Mouse (Mus musculus): ENCODE measurements around the gene Rnft1. TPM values are rescaled to one million over a fixed set of nuclear protein-coding genes. Genes with fewer than 3 reads are reported as not detected.
A peak's percentile ranks its signal among the peaks of the same experiment; 100 is the strongest.

Gene Rnft1
- total RNA-seq (2014; fragmentation: Nextera tagmentation) = 18.7 and 21.9 TPM in 2 replicates
- 18.8 and 20.5 TPM in 2 replicates for total RNA-seq (2017)
- 4.4 and 7.3 TPM in 2 replicates for polyA plus RNA-seq (2012)

DNA sequence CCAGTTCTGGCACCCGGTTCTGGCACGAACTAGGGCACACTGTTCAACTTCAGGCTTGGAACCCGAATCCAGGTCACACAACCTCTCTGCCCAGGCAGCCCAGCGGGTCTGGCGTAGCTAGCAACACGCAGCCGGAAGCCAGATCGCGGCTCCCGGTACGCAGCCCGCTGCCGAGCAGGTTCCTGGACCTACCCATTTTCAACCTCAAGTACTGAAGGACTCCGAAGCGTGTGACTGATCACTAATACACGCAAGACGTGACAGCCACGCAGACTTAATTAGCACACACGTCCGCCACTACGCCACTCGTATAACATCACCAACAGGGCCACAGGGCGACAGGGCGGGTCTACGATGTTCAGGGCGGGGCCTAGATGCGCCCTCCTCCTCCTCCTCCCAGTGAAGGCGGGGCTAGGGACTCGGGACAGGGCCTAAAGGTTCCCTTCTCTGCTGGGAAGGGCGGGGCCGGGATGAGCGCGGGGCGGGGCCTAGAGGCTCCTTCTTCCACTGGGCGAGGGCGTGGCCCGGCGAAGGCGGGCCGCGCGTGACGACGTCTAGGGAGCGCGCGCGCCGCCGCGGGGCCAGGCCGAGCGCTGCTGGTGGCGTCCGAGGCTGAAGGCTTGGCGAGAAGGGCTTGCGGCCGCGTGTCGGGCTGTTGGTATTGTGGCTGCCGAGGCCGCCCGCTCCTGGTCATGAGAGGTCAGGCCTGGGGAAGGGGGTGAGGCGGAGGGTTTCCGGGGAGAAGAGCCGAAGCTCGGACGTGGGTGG lies at the start of gene Rnft1:
Rnft1 (plus strand) TSS at position 557 of the 768 bp plus-strand sequence.
- Histone ChIP-seq H3K27me3 (ENCODE audit: insufficient read depth, low read length) (peaks cover 12% of the 10 kb centered on the region), H3K4me1 (ENCODE audit: insufficient read depth, low read depth, low read length) (peaks cover 11% of the 10 kb centered on the region), H3K4me3 (ENCODE audit: low read depth, low read length) (peak within 1 kb of the TSS; percentile 83), H3K36me3 (replicated peaks) (peaks cover 19% of the 10 kb centered on the region), H3K9me3 (replicated peaks) (no peaks in the 10 kb centered on the region)
- no peak for TF ChIP-seq GATA1 (IDR thresholded peaks at IDR 0.05; ENCODE audit: borderline replicate concordance, low read length)
- TF ChIP-seq GATA2 (IDR thresholded peaks at IDR 0.05; ENCODE audit: borderline replicate concordance, low read depth, low read length) = no peak
- TF ChIP-seq TAL1 (conservative IDR thresholded peaks at IDR 0.05; ENCODE audit: low read depth, low read length) = no peak
- no peak for TF ChIP-seq CTCF (IDR thresholded peaks at IDR 0.05; ENCODE audit: low read depth, low read length)
- no peak for TF ChIP-seq POLR2AphosphoS5 (IDR thresholded peaks at IDR 0.05; ENCODE audit: insufficient replicate concordance, low read depth, low read length)
- ATAC-seq (ENCODE audit: extremely low read depth, insufficient number of reproducible peaks, low FRiP score, poor library complexity, severe bottlenecking) (peak; percentile 96), DNase-seq (ENCODE audit: low spot score) (peak; percentile 94)

DNA sequence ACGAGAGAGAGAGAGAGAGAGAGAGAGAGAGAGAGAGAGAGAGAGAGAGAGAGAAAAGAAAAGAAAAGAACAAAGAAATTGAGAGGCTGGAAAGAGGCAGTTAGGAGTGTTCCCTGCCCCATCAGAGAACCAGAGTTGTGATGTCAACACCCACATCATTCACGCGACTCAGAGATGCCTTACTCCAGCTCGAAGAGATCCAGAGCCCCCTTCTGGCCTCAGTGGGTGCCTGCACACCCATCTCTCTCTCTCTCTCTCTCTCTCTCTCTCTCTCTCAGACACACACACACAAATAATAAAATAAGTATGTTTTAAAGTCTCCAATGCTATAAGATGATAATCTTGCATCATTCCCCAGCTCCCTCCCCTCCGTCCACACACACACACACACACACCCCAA lies 47.6 kb upstream of the Rnft1 start:
- no peaks in the 10 kb centered on the region for H3K9me3 ChIP-seq (replicated peaks)
- peaks cover 6% of the 10 kb centered on the region for H3K4me1 ChIP-seq (ENCODE audit: insufficient read depth, low read depth, low read length)
- no peaks in the 10 kb centered on the region for H3K36me3 ChIP-seq (replicated peaks)
- H3K4me3 ChIP-seq (ENCODE audit: low read depth, low read length) = no peak overlapping the region
- H3K27me3 ChIP-seq (ENCODE audit: insufficient read depth, low read length) = peaks cover 39% of the 10 kb centered on the region
- TF ChIP-seq GATA1 (IDR thresholded peaks at IDR 0.05; ENCODE audit: borderline replicate concordance, low read length) (no peak), CTCF (IDR thresholded peaks at IDR 0.05; ENCODE audit: low read depth, low read length) (0 out of 2 replicates have a peak, but pooled peaks have one; percentile 10)
- ATAC-seq (ENCODE audit: extremely low read depth, insufficient number of reproducible peaks, low FRiP score, poor library complexity, severe bottlenecking) = no peak
- peak; percentile 23 for DNase-seq (ENCODE audit: low spot score)

DNA sequence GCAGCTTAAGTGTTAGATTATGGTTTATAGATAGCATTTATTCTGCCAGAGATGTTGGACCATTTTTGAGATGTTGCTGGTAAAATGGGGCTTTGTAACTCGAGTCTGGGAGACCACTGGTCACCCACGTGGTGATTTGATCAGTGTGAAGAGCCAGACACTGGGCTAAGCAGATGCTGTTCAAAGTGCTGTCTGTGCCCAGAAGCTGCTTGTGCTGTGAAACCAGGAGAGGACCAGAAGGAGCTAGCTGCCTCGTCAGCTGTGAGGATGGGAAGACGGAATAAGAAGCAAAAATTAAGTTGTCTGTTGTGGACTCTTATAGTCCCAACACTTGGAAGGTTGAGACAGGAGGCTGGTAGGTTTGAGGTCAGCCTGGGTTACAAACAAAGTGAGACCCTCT lies 46.2 kb upstream of the Rnft1 start:
- no peak overlapping the region for H3K4me3 ChIP-seq (ENCODE audit: low read depth, low read length)
- no peak for DNase-seq (ENCODE audit: low spot score)

DNA sequence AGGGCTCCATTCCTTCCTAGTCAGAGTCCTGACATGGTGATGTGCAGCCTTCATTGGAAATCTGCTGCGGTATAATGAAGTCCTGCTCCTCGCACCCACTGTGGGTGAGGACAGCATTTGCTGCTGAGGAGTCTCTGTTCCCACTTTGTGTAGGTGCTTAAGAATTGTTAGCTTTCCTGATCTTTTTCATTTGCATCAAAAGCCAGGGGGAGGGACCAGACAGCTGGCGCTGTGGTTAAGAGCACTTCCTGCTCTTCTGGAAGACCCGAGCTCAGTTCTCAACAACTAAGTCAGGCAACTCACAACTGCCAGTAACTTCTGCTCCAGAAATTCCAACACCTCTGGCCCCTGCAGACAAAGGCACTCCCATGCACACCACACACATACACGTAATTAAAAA lies 43.7 kb upstream of the Rnft1 start:
- Histone ChIP-seq H3K4me3 (ENCODE audit: low read depth, low read length) (no peak overlapping the region), H3K27me3 (ENCODE audit: insufficient read depth, low read length) (peaks cover 53% of the 10 kb centered on the region), H3K9me3 (replicated peaks) (no peaks in the 10 kb centered on the region), H3K36me3 (replicated peaks) (no peaks in the 10 kb centered on the region), H3K4me1 (ENCODE audit: insufficient read depth, low read depth, low read length) (peaks cover 6% of the 10 kb centered on the region)
- DNase-seq (ENCODE audit: low spot score) (no peak), ATAC-seq (ENCODE audit: extremely low read depth, insufficient number of reproducible peaks, low FRiP score, poor library complexity, severe bottlenecking) (no peak)
- no peak for TF ChIP-seq GATA1 (IDR thresholded peaks at IDR 0.05; ENCODE audit: borderline replicate concordance, low read length)
- TF ChIP-seq GATA2 (IDR thresholded peaks at IDR 0.05; ENCODE audit: borderline replicate concordance, low read depth, low read length) = no peak
- no peak for TF ChIP-seq TAL1 (conservative IDR thresholded peaks at IDR 0.05; ENCODE audit: low read depth, low read length)
- no peak for TF ChIP-seq CTCF (IDR thresholded peaks at IDR 0.05; ENCODE audit: low read depth, low read length)
- no peak for TF ChIP-seq POLR2AphosphoS5 (IDR thresholded peaks at IDR 0.05; ENCODE audit: insufficient replicate concordance, low read depth, low read length)

More for the DNA sequence above, 46.2 kb upstream of the Rnft1 start:
- TF ChIP-seq GATA2 (IDR thresholded peaks at IDR 0.05; ENCODE audit: borderline replicate concordance, low read depth, low read length) = no peak
- no peak for TF ChIP-seq POLR2AphosphoS5 (IDR thresholded peaks at IDR 0.05; ENCODE audit: insufficient replicate concordance, low read depth, low read length)
- TF ChIP-seq GATA1 (IDR thresholded peaks at IDR 0.05; ENCODE audit: borderline replicate concordance, low read length) = no peak
- no peak for TF ChIP-seq TAL1 (conservative IDR thresholded peaks at IDR 0.05; ENCODE audit: low read depth, low read length)
- no peak for TF ChIP-seq CTCF (IDR thresholded peaks at IDR 0.05; ENCODE audit: low read depth, low read length)
- no peak for ATAC-seq (ENCODE audit: extremely low read depth, insufficient number of reproducible peaks, low FRiP score, poor library complexity, severe bottlenecking)
- Histone ChIP-seq H3K27me3 (ENCODE audit: insufficient read depth, low read length) (peaks cover 39% of the 10 kb centered on the region), H3K4me1 (ENCODE audit: insufficient read depth, low read depth, low read length) (peaks cover 6% of the 10 kb centered on the region), H3K36me3 (replicated peaks) (no peaks in the 10 kb centered on the region), H3K9me3 (replicated peaks) (no peaks in the 10 kb centered on the region)

DNA sequence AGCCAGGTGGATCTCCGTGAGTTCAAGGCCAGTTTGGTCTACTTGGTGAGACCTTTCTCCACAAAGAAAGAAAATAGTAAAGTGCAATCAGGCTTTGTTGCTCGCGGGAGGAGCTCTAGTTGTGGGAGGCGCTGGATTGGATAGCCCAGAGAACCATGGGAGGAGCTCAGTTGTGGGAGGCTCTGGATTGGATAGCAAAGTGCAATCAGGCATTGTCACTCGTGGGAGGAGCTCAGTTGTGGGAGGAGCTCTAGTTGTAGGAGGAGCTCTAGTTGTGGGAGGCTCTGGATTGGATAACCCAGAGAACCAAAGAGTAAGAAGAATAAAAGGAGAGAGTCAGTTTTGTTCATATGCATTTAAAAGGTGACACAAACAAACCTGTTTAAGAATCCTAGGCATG lies 30.5 kb upstream of the Rnft1 start:
- no peak for TF ChIP-seq GATA2 (IDR thresholded peaks at IDR 0.05; ENCODE audit: borderline replicate concordance, low read depth, low read length)
- no peak for TF ChIP-seq GATA1 (IDR thresholded peaks at IDR 0.05; ENCODE audit: borderline replicate concordance, low read length)
- TF ChIP-seq CTCF (IDR thresholded peaks at IDR 0.05; ENCODE audit: low read depth, low read length) = no peak
- no peak for TF ChIP-seq TAL1 (conservative IDR thresholded peaks at IDR 0.05; ENCODE audit: low read depth, low read length)
- no peak for TF ChIP-seq POLR2AphosphoS5 (IDR thresholded peaks at IDR 0.05; ENCODE audit: insufficient replicate concordance, low read depth, low read length)
- ATAC-seq (ENCODE audit: extremely low read depth, insufficient number of reproducible peaks, low FRiP score, poor library complexity, severe bottlenecking) (no peak), DNase-seq (ENCODE audit: low spot score) (no peak)
- H3K4me3 ChIP-seq (ENCODE audit: low read depth, low read length) = no peak overlapping the region
- H3K27me3 ChIP-seq (ENCODE audit: insufficient read depth, low read length) = peaks cover 21% of the 10 kb centered on the region
- H3K4me1 ChIP-seq (ENCODE audit: insufficient read depth, low read depth, low read length) = no peaks in the 10 kb centered on the region
- H3K9me3 ChIP-seq (replicated peaks) = no peaks in the 10 kb centered on the region
- no peaks in the 10 kb centered on the region for H3K36me3 ChIP-seq (replicated peaks)

DNA sequence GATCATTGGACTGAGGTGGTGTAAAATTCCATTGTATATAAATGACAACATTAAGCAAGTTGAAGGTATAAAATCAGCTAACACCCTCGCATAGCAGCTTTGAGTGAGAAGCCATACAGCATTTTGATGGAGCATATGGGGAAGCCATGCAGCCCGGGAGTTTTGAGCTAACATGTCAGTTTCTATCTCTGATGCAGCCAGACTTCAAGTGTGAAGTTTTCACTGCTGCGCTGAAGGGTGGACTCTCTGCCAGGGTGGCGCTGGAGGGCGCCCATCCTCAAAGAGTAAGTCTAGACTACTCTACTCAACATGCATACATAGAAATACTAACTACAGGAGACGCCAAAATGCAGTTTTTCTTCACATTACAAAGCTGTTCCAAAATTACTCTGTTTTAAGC lies 26.9 kb upstream of the Rnft1 start:
- TF ChIP-seq GATA1 (IDR thresholded peaks at IDR 0.05; ENCODE audit: borderline replicate concordance, low read length) = no peak
- TF ChIP-seq CTCF (IDR thresholded peaks at IDR 0.05; ENCODE audit: low read depth, low read length) = no peak
- no peak for TF ChIP-seq GATA2 (IDR thresholded peaks at IDR 0.05; ENCODE audit: borderline replicate concordance, low read depth, low read length)
- no peak for TF ChIP-seq POLR2AphosphoS5 (IDR thresholded peaks at IDR 0.05; ENCODE audit: insufficient replicate concordance, low read depth, low read length)
- TF ChIP-seq TAL1 (conservative IDR thresholded peaks at IDR 0.05; ENCODE audit: low read depth, low read length) = no peak
- no peaks in the 10 kb centered on the region; the same call in 1 of the 2 replicates for H3K4me1 ChIP-seq (ENCODE audit: insufficient read depth, low read depth, low read length)
- no peak overlapping the region for H3K4me3 ChIP-seq (ENCODE audit: low read depth, low read length)
- no peaks in the 10 kb centered on the region for H3K36me3 ChIP-seq (replicated peaks)
- H3K27me3 ChIP-seq (ENCODE audit: insufficient read depth, low read length) = peaks cover 10% of the 10 kb centered on the region
- DNase-seq (ENCODE audit: low spot score) = no peak
- H3K9me3 ChIP-seq (replicated peaks) = no peaks in the 10 kb centered on the region
- ATAC-seq (ENCODE audit: extremely low read depth, insufficient number of reproducible peaks, low FRiP score, poor library complexity, severe bottlenecking) = no peak

All from G1E (cell line).